Mouse (Mus musculus) cortical plate, adult 2 months (tissue): ENCODE measurements around the gene Taar6. TPM values are rescaled to one million over a fixed set of nuclear protein-coding genes. Genes with fewer than 3 reads are reported as not detected.

Source experiments
- H3K27ac ChIP-seq: fragments of 200-500 bp; 2 replicates; pipeline ENCODE4 v1.5.1; 2012; ENCODE audit warnings: low read length, control low read depth, inconsistent platforms; ENCODE audit not compliant: insufficient read depth
- H3K4me1 ChIP-seq: fragments of 200-500 bp; 2 replicates; pipeline ENCODE4 v1.6.1; 2011; ENCODE audit warnings: low read length; ENCODE audit not compliant: control insufficient read depth, insufficient read depth
- H3K4me3 ChIP-seq: fragments of 200-500 bp; 2 replicates; pipeline ENCODE4 v1.5.1; 2011; ENCODE audit warnings: mild to moderate bottlenecking, low read length, control low read depth; ENCODE audit not compliant: insufficient read depth
- CTCF ChIP-seq: fragments of 200-500 bp; IDR thresholded peaks from 2 replicates; pipeline ENCODE4 v1.5.1; 2011; ENCODE audit warnings: mild to moderate bottlenecking, control low read depth, low read length; ENCODE audit not compliant: insufficient read depth; ENCODE audit errors: extremely low read depth
- POLR2A ChIP-seq: fragments of 200-500 bp; IDR thresholded peaks from 2 replicates; pipeline ENCODE4 v1.6.1; 2011; ENCODE audit warnings: mild to moderate bottlenecking, low read length, control low read depth; ENCODE audit not compliant: insufficient read depth; ENCODE audit errors: extremely low read depth
- polyA plus RNA-seq: library from polyadenylated mRNA; depleted of rRNA; stranded (reverse); fragments of >200 nt; gene quantifications from 2 replicates; pipeline ENCODE4 v1.2.3, GENCODE M21; 2012; rRNA removed

The Taar6 gene
- polyA plus RNA-seq, 1 experiment: not detected

- TF ChIP-seq CTCF (no peak), POLR2A (no peak)
- no peak overlapping the region for H3K4me3 ChIP-seq
- H3K27ac ChIP-seq: no peak overlapping the region
- no peaks in the 10 kb centered on the region for H3K4me1 ChIP-seq
Measured at GRCm38 (mm10) chr10:23942465-23942864, 43.0 kb downstream of the Taar6 start.

GRCm38 (mm10) chr10:23938312-23938711, 47.1 kb downstream of the Taar6 start, which contains the start of gene Taar2:
Gene Taar2 (plus strand): TSS chr10:23938572.
- TF ChIP-seq POLR2A (no peak), CTCF (no peak)
- H3K4me1 ChIP-seq: no peaks in the 10 kb centered on the region
- H3K27ac ChIP-seq: no peak within 1 kb of the TSS
- H3K4me3 ChIP-seq: no peak within 1 kb of the TSS

- no peak overlapping the region for H3K4me3 ChIP-seq
- H3K4me1 ChIP-seq: no peaks in the 10 kb centered on the region
- TF ChIP-seq CTCF (no peak), POLR2A (no peak)
- no peak overlapping the region for H3K27ac ChIP-seq
Measured at GRCm38 (mm10) chr10:23937613-23938012, 47.8 kb downstream of the Taar6 start.

Other genes starting within 250 kb of the Taar6 start
- 1,194 and 1,252 TPM in 2 replicates for gene Rps12, start 198.4 kb downstream of the Taar6 start, polyA plus RNA-seq
- 19.3 and 21.4 TPM in 2 replicates for gene Slc18b1, start 188.7 kb downstream of the Taar6 start, polyA plus RNA-seq
- 0.09 TPM in 1 of 2 replicates, not detected in the other for gene Vnn3, start 134.2 kb downstream of the Taar6 start, polyA plus RNA-seq
- 0.28 and 0.88 TPM in 2 replicates for gene Vnn1, start 91.0 kb downstream of the Taar6 start, polyA plus RNA-seq
- gene Taar1, start 65.3 kb downstream of the Taar6 start, polyA plus RNA-seq: not detected in 2 replicates
- gene Taar2, start 47.1 kb downstream of the Taar6 start, polyA plus RNA-seq: not detected in 2 replicates
- not detected in 2 replicates for gene Taar3, start 36.1 kb downstream of the Taar6 start, polyA plus RNA-seq
- gene Taar4, start 25.2 kb downstream of the Taar6 start, polyA plus RNA-seq: not detected in 2 replicates
- not detected in 2 replicates for gene Taar5, start 14.9 kb downstream of the Taar6 start, polyA plus RNA-seq
- not detected in 2 replicates for gene Taar7a, start 7.8 kb upstream of the Taar6 start, polyA plus RNA-seq
- not detected in 2 replicates for gene Taar7b, start 14.3 kb upstream of the Taar6 start, polyA plus RNA-seq
- not detected in 2 replicates for gene Taar7d, start 41.6 kb upstream of the Taar6 start, polyA plus RNA-seq
- not detected in 2 replicates for gene Taar7e, start 52.0 kb upstream of the Taar6 start, polyA plus RNA-seq
- not detected in 2 replicates for gene Taar7f, start 63.9 kb upstream of the Taar6 start, polyA plus RNA-seq
- not detected in 2 replicates for gene Taar8a, start 90.9 kb upstream of the Taar6 start, polyA plus RNA-seq
- gene Taar8b, start 106.6 kb upstream of the Taar6 start, polyA plus RNA-seq: not detected in 2 replicates
- not detected in 2 replicates for gene Taar8c, start 116.3 kb upstream of the Taar6 start, polyA plus RNA-seq
- gene Taar9, start 123.9 kb upstream of the Taar6 start, polyA plus RNA-seq: not detected in 2 replicates
- 143 and 154 TPM in 2 replicates for gene Stx7, start 163.7 kb upstream of the Taar6 start, polyA plus RNA-seq
- gene Moxd1, start 237.9 kb upstream of the Taar6 start, polyA plus RNA-seq: 4.5 and 5.6 TPM in 2 replicates